Mouse (Mus musculus) limb, embryonic 11.5 days (tissue): ENCODE data around the gene Prkg2. TPM values are rescaled to one million over a fixed set of nuclear protein-coding genes. Genes with fewer than 3 reads are reported as not detected.

Experiments
- polyA plus RNA-seq: library from polyadenylated mRNA; unstranded; fragments of >200 nt; fragmentation: Nextera tagmentation; extraction: Ambion mirVana; gene quantifications from 2 replicates; pipeline ENCODE4 v1.2.1, GENCODE M21; 2014

Gene Prkg2
- polyA plus RNA-seq, 1 experiment from 2014 or later = 1.7 TPM

Other genes with a start within 250 kb of the Prkg2 start
- gene Bmp3, start 182.9 kb downstream of the Prkg2 start, polyA plus RNA-seq = 1.5 and 2.0 TPM in 2 replicates